Mouse (Mus musculus): ENCODE measurements around the gene Actl6b. TPM values are rescaled to one million over a fixed set of nuclear protein-coding genes. Genes with fewer than 3 reads are reported as not detected.

Gene Actl6b
- polyA plus RNA-seq, 1 experiment from 2014 or later: 1.0 TPM

DNA sequence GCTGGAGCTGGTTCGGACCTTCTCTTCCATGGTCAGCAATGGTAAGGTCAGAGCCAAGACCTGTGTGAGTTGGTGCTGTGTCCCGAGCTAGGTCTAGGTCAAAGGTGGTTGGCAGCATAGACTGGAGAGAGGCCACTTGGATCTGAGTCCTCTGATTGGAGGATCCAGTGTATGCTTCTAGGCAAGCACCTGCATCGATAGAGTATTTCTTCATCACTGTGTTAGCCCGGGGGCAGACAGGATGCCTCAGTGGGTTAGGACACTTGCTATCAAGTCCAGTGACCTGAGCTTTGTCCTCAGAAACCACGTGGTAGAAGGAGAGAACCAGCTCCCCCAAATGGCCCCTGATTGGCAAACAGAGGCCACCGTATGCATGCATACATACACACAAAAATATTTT, 26.9 kb downstream of the Actl6b start:
- no peaks in the 10 kb centered on the region for H3K36me3 ChIP-seq (ENCODE audit: control insufficient read depth, insufficient read depth, low read length)
- no peaks in the 10 kb centered on the region for H3K9me3 ChIP-seq (replicated peaks; ENCODE audit: control insufficient read depth, low read length)
- no peak for ATAC-seq (replicated peaks; ENCODE audit: insufficient number of reproducible peaks, low FRiP score, low TSS enrichment)
- no peak overlapping the region for H3K27ac ChIP-seq (ENCODE audit: low read depth, low read length)
- no peak overlapping the region for H3K9ac ChIP-seq (ENCODE audit: low read depth, low read length)
- H3K4me2 ChIP-seq: no peak overlapping the region
- H3K27me3 ChIP-seq (ENCODE audit: control insufficient read depth, insufficient read depth, low read length): peaks cover 24% of the 10 kb centered on the region
- H3K4me3 ChIP-seq (ENCODE audit: low read depth, low read length): no peak overlapping the region
- 71% methylated on average over 6 of the region's 6 CpGs for WGBS (ENCODE audit: insufficient replicate concordance)
- peaks cover 5% of the 10 kb centered on the region; the same call in 1 of the 2 replicates for H3K4me1 ChIP-seq (ENCODE audit: control insufficient read depth, insufficient read depth, low read length)

DNA sequence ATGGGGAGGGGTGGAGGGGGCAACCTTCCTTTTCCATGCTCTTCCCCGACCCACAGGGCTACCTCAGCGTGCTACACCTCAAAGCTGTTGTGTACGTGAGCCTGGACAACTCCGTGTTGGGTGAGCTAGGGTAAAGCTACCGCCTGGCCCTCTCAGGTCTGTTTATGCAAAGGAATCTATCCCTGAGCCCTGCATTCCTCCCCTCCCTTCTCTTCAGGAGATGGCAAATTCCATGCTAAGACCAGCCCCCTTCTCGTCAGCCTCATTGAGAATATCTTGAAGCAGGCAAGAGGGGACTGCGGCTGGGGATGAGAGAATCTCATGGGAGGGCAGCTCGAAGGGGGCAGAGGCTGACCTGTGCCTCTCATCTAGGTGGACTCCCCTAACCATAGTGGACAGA, 29.4 kb downstream of the Actl6b start:
- no peaks in the 10 kb centered on the region for H3K9me3 ChIP-seq (replicated peaks; ENCODE audit: control insufficient read depth, low read length)
- H3K27ac ChIP-seq (ENCODE audit: low read depth, low read length): no peak overlapping the region
- no peak overlapping the region for H3K9ac ChIP-seq (ENCODE audit: low read depth, low read length)
- H3K4me2 ChIP-seq: no peak overlapping the region; the same call in 1 of the 2 replicates
- no peaks in the 10 kb centered on the region for H3K36me3 ChIP-seq (ENCODE audit: control insufficient read depth, insufficient read depth, low read length)
- ATAC-seq (replicated peaks; ENCODE audit: insufficient number of reproducible peaks, low FRiP score, low TSS enrichment): no peak
- H3K27me3 ChIP-seq (ENCODE audit: control insufficient read depth, insufficient read depth, low read length): peaks cover 24% of the 10 kb centered on the region
- WGBS (ENCODE audit: insufficient replicate concordance): 22% methylated on average over 8 of the region's 8 CpGs
- peaks cover 5% of the 10 kb centered on the region; the same call in 1 of the 2 replicates for H3K4me1 ChIP-seq (ENCODE audit: control insufficient read depth, insufficient read depth, low read length)
- no peak overlapping the region for H3K4me3 ChIP-seq (ENCODE audit: low read depth, low read length)

DNA sequence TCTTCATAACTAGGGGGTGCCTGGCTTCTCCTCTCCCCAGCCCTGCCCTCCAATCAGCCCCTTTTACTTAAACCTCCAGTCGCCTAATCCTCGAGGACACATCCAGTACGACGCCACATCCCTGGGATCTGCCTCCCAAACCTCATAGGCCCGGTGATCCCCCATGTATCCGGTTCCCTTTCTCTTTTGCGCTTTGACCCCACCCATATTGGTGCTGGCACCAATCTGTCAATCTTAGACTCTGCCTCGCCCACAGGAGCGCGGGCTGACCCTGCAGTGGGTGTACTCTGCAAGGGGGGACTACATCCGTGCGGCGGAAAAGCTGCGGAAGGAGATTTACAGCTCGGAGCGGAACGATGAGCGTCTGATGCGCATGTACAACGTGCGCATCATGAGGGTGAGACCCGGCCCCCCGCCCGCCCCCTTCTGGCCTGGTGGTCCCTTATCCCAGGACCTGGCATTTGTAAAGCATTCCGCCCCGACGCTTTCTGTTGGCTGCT, 30.4 kb downstream of the Actl6b start:
- 0 out of 2 replicates have a peak overlapping the region, but pooled peaks have one; percentile 16 for H3K9ac ChIP-seq (ENCODE audit: low read depth, low read length)
- H3K36me3 ChIP-seq (ENCODE audit: control insufficient read depth, insufficient read depth, low read length): no peaks in the 10 kb centered on the region
- no peaks in the 10 kb centered on the region for H3K9me3 ChIP-seq (replicated peaks; ENCODE audit: control insufficient read depth, low read length)
- ATAC-seq (replicated peaks; ENCODE audit: insufficient number of reproducible peaks, low FRiP score, low TSS enrichment): no peak; the same call in 1 of the 2 replicates
- H3K4me3 ChIP-seq (ENCODE audit: low read depth, low read length): peak overlapping the region; percentile 41
- H3K4me1 ChIP-seq (ENCODE audit: control insufficient read depth, insufficient read depth, low read length): peaks cover 5% of the 10 kb centered on the region; the same call in 1 of the 2 replicates
- H3K27me3 ChIP-seq (ENCODE audit: control insufficient read depth, insufficient read depth, low read length): peaks cover 24% of the 10 kb centered on the region
- no peak overlapping the region for H3K27ac ChIP-seq (ENCODE audit: low read depth, low read length)
- 9% methylated on average over 27 of the region's 27 CpGs for WGBS (ENCODE audit: insufficient replicate concordance)
- peak overlapping the region; percentile 74 for H3K4me2 ChIP-seq

DNA sequence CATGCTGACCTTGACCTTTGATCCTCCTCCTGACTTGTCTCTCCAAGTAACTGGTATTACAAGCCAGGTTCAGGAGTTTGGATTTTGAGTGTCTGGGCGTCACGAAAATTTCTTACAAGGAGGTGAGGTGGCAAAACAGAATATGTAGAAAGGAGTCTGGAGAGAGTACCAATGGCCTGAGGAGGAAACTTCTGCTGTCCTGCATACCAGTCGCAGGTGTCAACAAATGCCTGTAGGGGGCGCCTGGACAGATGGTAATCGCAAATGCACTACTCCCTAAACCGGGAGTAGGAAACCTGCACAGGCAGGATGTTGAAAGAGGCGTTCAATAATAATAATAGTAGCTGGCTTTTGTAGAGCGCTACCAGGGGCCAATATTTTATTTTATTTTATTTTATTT, 31.7 kb downstream of the Actl6b start:
- H3K9me3 ChIP-seq (replicated peaks; ENCODE audit: control insufficient read depth, low read length): no peaks in the 10 kb centered on the region
- no peak overlapping the region for H3K27ac ChIP-seq (ENCODE audit: low read depth, low read length)
- 36% methylated on average over 8 of the region's 8 CpGs for WGBS (ENCODE audit: insufficient replicate concordance)
- H3K27me3 ChIP-seq (ENCODE audit: control insufficient read depth, insufficient read depth, low read length): peaks cover 24% of the 10 kb centered on the region
- H3K4me1 ChIP-seq (ENCODE audit: control insufficient read depth, insufficient read depth, low read length): peaks cover 5% of the 10 kb centered on the region; the same call in 1 of the 2 replicates
- H3K9ac ChIP-seq (ENCODE audit: low read depth, low read length): no peak overlapping the region
- H3K4me3 ChIP-seq (ENCODE audit: low read depth, low read length): no peak overlapping the region
- H3K4me2 ChIP-seq: no peak overlapping the region
- no peaks in the 10 kb centered on the region for H3K36me3 ChIP-seq (ENCODE audit: control insufficient read depth, insufficient read depth, low read length)
- no peak for ATAC-seq (replicated peaks; ENCODE audit: insufficient number of reproducible peaks, low FRiP score, low TSS enrichment)

DNA sequence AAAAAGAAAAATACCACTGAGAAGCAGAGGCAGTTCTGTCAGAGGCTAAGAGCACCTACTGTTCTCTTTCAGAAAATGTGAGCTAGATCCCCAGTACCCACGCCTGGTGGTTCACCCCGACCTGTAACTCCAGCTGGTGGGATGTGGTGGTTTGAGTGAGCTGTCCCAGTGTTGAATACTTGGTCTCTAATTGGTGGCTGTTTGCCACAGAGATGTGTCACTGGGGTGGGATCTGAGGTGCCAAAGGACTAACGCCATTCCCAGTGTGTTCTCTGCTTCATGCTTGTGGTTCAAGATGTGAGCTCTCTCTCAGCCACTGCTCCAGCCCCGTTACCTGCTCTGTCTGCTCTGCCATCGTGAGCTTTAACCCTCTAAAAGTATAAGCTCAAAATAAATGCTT, 37.2 kb downstream of the Actl6b start:
- Histone ChIP-seq H3K9ac (ENCODE audit: low read depth, low read length) (no peak overlapping the region), H3K27ac (ENCODE audit: low read depth, low read length) (no peak overlapping the region), H3K4me2 (no peak overlapping the region), H3K36me3 (ENCODE audit: control insufficient read depth, insufficient read depth, low read length) (no peaks in the 10 kb centered on the region; the same call in 1 of the 2 replicates), H3K27me3 (ENCODE audit: control insufficient read depth, insufficient read depth, low read length) (no peaks in the 10 kb centered on the region), H3K4me3 (ENCODE audit: low read depth, low read length) (no peak overlapping the region), H3K4me1 (ENCODE audit: control insufficient read depth, insufficient read depth, low read length) (no peaks in the 10 kb centered on the region), H3K9me3 (replicated peaks; ENCODE audit: control insufficient read depth, low read length) (no peaks in the 10 kb centered on the region)
- ATAC-seq (replicated peaks; ENCODE audit: insufficient number of reproducible peaks, low FRiP score, low TSS enrichment): no peak
- WGBS (ENCODE audit: insufficient replicate concordance): 74% methylated on average over 5 of the region's 5 CpGs

DNA sequence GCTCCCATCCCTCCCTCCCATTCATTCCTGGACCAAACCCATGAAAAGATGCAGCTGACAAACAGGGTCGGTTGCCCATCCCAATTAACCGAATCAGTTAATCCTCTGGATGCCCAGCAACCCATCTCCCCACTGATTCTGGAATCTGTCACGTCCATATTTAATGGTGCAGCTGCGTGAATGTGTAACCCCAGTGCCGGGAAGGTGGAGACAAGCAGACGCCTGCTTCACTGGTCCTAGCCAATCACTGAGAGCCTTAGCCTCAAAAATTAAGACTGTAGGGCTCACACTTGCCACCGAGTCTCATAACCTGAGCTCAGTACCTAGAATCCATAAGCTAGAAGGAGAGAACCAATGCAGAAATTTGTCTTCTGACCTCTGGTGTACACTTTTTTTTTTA, 42.6 kb downstream of the Actl6b start:
- H3K9ac ChIP-seq (ENCODE audit: low read depth, low read length): no peak overlapping the region
- peaks cover 7% of the 10 kb centered on the region for H3K4me1 ChIP-seq (ENCODE audit: control insufficient read depth, insufficient read depth, low read length)
- no peaks in the 10 kb centered on the region for H3K9me3 ChIP-seq (replicated peaks; ENCODE audit: control insufficient read depth, low read length)
- ATAC-seq (replicated peaks; ENCODE audit: insufficient number of reproducible peaks, low FRiP score, low TSS enrichment): no peak
- no peaks in the 10 kb centered on the region for H3K27me3 ChIP-seq (ENCODE audit: control insufficient read depth, insufficient read depth, low read length)
- 75% methylated on average over 7 of the region's 7 CpGs for WGBS (ENCODE audit: insufficient replicate concordance)
- peaks cover 2% of the 10 kb centered on the region for H3K36me3 ChIP-seq (ENCODE audit: control insufficient read depth, insufficient read depth, low read length)
- no peak overlapping the region for H3K27ac ChIP-seq (ENCODE audit: low read depth, low read length)
- H3K4me2 ChIP-seq: no peak overlapping the region
- no peak overlapping the region for H3K4me3 ChIP-seq (ENCODE audit: low read depth, low read length)

DNA sequence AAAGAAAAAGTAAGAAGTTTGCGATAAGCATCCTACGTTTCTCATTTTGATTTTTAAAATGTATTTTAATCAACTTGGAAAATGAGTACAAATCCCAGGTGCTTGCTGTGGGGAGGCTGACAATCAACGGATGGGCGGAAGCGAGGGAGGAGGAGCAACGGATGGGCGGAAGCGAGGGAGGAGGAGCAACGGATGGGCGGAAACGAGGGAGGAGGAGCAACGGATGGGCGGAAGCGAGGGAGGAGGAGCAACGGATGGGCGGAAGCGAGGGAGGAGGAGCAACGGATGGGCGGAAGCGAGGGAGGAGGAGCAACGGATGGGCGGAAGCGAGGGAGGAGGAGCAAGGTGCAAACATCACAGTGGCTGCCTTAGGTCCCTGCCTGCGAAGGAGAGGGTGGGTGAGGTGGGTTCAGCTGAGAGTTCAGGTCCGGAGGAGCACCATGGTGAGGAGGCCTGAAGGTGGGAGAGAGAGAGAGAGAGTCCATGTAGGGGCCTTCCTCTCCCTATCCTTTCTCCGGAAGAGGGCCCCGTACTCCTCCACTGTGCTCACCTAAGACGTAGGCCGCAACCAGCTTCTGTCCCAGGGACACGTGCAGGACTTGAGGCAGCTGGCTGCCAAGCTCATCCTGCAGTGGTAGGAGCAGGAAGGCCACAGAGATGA, 43.4 kb downstream of the Actl6b start:
- Histone ChIP-seq H3K4me2 (peak overlapping the region; percentile 46), H3K9me3 (replicated peaks; ENCODE audit: control insufficient read depth, low read length) (no peaks in the 10 kb centered on the region), H3K4me1 (ENCODE audit: control insufficient read depth, insufficient read depth, low read length) (peaks cover 7% of the 10 kb centered on the region), H3K9ac (ENCODE audit: low read depth, low read length) (peak overlapping the region; percentile 34; the same call in 1 of the 2 replicates), H3K27ac (ENCODE audit: low read depth, low read length) (no peak overlapping the region), H3K36me3 (ENCODE audit: control insufficient read depth, insufficient read depth, low read length) (peaks cover 2% of the 10 kb centered on the region), H3K4me3 (ENCODE audit: low read depth, low read length) (peak overlapping the region; percentile 10; the same call in 1 of the 2 replicates), H3K27me3 (ENCODE audit: control insufficient read depth, insufficient read depth, low read length) (no peaks in the 10 kb centered on the region)
- ATAC-seq (replicated peaks; ENCODE audit: insufficient number of reproducible peaks, low FRiP score, low TSS enrichment): no peak
- 24% methylated on average over 30 of the region's 30 CpGs for WGBS (ENCODE audit: insufficient replicate concordance)

DNA sequence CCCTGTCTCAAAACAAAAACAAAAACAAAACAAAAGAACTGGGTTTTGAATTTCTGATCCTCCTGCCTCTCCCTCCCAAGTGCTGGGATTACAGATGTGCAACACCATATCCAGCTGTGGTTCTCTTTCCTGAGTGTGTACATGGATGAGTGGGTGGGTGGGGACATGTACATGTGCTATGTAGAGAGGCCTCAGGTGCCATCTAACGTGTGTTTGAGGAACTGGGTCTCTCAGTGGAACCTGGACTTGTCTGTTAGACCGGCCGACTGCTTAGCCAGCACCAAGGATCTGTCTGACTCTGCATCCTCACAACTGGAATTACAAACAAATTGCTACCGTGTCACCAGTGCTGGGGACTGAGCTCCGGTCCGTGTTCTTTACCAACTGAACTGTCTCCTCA, 44.3 kb downstream of the Actl6b start:
- ATAC-seq (replicated peaks; ENCODE audit: insufficient number of reproducible peaks, low FRiP score, low TSS enrichment): no peak
- Histone ChIP-seq H3K4me2 (no peak overlapping the region), H3K36me3 (ENCODE audit: control insufficient read depth, insufficient read depth, low read length) (peaks cover 2% of the 10 kb centered on the region), H3K9me3 (replicated peaks; ENCODE audit: control insufficient read depth, low read length) (no peaks in the 10 kb centered on the region), H3K9ac (ENCODE audit: low read depth, low read length) (no peak overlapping the region), H3K27me3 (ENCODE audit: control insufficient read depth, insufficient read depth, low read length) (no peaks in the 10 kb centered on the region), H3K27ac (ENCODE audit: low read depth, low read length) (no peak overlapping the region), H3K4me1 (ENCODE audit: control insufficient read depth, insufficient read depth, low read length) (peaks cover 11% of the 10 kb centered on the region), H3K4me3 (ENCODE audit: low read depth, low read length) (no peak overlapping the region)
- WGBS (ENCODE audit: insufficient replicate concordance): 93% methylated on average over 6 of the region's 6 CpGs

Measured in heart, embryonic 11.5 days (tissue).